Mouse (Mus musculus) lung, postnatal 0 days (tissue): ENCODE data around the gene Prdx1.

Experiments
- CTCF ChIP-seq: IDR thresholded peaks from 2 replicates; pipeline ENCODE4 v1.5.1; 2016; ENCODE audit warnings: antibody characterized with exemption, mild to moderate bottlenecking
- EP300 ChIP-seq: IDR thresholded peaks from 2 replicates; pipeline ENCODE4 v1.6.1; 2016; ENCODE audit warnings: antibody characterized with exemption, mild to moderate bottlenecking, control low read depth

DNA sequence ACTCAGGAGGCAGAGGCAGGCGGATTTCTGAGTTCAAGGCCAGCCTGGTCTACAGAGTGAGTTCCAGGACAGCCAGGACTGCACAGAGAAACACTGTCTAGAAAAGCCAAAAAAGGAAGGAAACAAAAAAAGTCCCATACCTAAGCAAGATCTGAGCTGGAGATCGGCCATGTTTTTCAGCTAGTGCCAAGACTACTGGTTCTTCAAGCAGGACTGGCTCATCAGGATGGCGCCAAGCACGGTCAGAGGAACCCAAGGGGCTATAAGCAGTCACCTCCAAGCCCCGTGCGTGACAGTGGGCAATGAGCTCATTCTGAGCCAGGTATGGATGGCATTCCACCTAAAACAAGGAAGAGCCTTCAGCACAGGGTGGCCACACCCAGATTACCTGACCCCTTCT is 46.5 kb upstream of the Prdx1 start:
- no peak for TF ChIP-seq CTCF
- TF ChIP-seq EP300 = no peak
